Mouse (Mus musculus): ENCODE data around the gene Prpsap1. TPM values are rescaled to one million over a fixed set of nuclear protein-coding genes. Genes with fewer than 3 reads are reported as not detected.

Gene Prpsap1
- total RNA-seq (2017), result 18.0 to 45.7 TPM (median 45.0 TPM) in 3 replicates

DNA sequence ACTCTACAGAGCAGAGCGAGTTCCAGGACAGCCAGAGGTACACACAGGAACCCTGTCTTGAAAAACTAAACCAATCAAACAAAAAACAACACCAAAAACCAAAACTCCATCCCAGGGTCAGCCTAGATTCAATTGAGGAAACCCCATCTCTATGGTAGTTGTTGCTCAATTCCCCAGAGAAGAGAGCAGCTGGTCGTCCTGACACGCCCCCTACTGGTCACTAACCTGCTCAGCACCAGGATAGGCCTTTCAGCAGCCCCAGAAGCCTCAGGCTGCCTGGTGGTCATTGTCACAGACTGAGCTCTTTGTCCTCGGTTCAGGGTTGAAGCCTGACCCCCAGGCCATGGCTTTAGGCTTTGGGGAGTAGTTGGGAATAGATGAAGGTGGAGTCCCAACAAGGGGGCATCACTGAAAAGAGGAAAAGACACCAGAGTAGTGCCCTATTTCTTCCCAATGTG is at the start of gene Prpsap1:
TSS of gene Prpsap1 (minus strand) at position 408 of the 458 bp plus-strand sequence.
- ATAC-seq (replicated peaks; ENCODE audit: insufficient number of reproducible peaks, low FRiP score, low TSS enrichment, poor library complexity, severe bottlenecking), result peak; percentile 77

DNA sequence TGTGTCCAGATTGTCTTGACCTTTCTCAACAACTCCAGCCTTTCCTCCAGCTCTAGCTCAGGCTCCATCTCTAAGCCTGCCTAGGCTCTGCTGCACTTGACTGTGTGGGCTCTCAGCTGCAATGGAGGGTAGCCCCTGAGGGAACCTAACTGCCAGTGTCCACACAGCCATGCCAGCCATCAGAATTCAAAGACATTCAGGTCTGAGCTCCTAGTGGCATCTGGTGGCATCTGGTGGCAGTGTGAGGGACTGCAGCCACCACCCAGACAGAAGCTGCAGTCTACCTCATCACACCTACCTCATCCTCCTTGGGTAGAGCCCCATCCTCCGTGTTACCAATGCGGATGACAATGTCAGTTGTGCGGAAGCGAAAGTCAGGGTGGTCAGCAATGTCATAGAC is 49.1 kb upstream of the Prpsap1 start:
- ATAC-seq (replicated peaks; ENCODE audit: insufficient number of reproducible peaks, low FRiP score, low TSS enrichment, poor library complexity, severe bottlenecking), result no peak

DNA sequence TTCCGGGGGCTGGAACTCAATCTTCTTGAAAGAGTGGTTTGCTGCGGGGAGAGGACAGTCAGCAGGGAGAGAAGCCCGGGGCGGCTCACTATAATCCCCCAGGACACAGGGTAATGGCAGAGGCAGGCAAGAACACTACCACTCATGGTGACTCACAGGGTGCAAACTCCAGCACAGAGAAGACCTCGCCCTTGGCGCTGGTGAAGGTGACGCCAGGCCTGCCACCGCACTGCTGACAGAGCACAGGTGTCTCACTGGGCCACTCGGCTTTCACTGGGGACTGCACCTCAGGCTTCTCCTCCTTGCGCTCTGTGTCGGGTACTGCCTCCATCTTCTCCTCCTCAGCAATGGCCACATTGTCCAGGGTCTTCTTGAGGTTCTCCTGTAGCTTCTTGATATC is 47.2 kb upstream of the Prpsap1 start:
- no peak for ATAC-seq (replicated peaks; ENCODE audit: insufficient number of reproducible peaks, low FRiP score, low TSS enrichment, poor library complexity, severe bottlenecking)

DNA sequence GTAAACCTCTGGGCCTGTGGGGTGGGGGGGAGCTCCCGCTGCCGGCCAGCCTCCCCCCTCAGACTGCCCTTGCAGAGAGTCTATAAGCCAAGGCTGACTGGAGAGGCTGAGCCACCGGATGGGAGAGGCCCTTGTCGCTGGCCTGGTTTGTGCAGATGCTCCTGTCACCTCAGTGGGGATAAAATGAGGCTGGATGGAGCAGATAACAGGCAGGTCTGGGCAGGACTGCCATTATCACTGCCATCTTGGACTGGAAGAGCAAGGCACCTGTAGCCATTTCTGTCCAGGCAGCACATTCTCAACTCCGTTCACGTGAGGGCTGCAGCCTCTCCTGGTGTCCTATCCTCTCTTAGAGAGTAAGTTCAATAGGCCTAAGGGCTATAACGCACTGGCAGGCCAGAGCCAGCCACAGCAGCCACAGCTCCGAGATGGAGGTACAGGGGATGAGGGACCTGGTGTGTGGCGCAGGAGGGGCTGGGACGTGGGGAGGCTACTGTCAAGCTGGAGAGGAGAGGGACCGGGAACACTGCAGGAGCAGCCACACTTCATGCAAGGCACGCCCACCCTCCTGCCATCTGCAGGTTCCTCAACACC is 44.2 kb upstream of the Prpsap1 start:
- ATAC-seq (replicated peaks; ENCODE audit: insufficient number of reproducible peaks, low FRiP score, low TSS enrichment, poor library complexity, severe bottlenecking), result no peak

DNA sequence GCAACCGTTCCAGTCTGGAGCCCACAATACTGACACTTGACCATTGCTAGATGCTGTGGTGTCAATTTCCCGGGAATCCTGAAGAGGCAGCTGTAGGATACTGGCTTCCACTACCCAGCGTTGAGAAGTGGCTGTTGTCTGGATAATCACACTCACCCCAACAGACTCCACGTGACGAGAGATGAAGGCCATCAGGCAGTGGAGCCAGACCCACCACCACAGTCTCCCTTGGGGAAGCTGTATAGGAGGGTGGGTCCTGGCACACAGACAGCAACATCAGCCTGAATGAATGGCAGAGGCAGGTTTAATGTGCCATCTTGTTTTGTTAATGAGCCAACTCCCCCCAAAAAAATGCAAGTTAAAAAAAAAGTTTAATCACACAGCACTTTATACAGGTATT is 43.4 kb upstream of the Prpsap1 start:
- ATAC-seq (replicated peaks; ENCODE audit: insufficient number of reproducible peaks, low FRiP score, low TSS enrichment, poor library complexity, severe bottlenecking), result no peak

DNA sequence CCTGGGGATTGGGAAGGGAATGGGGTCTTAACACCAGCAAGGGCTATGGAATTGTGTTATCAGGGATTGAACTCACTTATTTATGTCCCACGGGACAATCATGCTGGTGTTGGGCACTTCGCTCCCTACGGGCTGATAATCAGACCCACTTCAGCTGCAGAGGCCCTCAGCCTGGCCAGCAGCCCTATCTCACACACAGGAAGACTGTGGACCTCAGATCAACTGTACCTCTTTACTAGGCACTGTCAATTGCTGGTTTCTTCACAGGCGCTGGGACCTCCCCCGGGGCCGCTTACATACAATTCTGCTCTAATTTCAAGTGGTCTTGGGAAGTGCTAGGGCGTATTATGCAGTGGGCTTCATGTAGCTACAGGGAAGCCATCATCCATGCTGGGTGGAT is 42.7 kb upstream of the Prpsap1 start:
- no peak for ATAC-seq (replicated peaks; ENCODE audit: insufficient number of reproducible peaks, low FRiP score, low TSS enrichment, poor library complexity, severe bottlenecking)

DNA sequence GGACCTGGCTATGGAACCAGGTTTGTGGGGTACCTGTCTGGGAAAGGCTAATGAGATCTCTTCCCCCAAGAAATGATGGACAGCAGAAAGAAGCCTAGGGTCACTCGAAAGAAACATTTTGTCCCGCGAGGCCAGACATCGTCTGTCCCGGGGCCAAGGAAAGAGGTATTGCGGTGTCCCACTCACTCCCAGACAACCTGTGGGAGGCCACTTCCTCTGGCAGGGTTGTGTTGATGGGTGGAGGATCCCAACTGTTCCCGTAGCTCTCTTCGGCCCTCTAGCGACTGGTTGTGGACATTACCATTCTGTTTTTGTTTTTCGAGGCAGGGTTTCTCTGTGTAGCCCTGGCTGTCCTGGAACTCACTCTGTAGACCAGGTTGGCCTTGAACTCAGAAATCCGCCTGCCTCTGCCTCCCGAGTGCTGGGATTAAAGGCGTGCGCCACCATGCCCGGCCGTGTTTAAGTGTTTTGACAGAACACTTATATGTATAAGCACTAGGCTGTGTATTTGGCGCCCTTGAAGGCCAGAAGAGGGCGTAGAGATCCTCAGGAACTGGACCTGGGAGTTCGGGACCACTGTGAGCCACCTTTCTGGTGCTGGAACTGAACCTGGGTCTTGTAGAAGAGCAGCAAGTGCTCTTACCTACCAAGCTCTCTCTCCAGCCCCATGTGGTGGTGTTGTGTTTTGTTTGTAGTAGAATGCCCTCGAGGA is 40.3 kb upstream of the Prpsap1 start:
- ATAC-seq (replicated peaks; ENCODE audit: insufficient number of reproducible peaks, low FRiP score, low TSS enrichment, poor library complexity, severe bottlenecking), result 0 out of 2 replicates have a peak, but pooled peaks have one; percentile 41

DNA sequence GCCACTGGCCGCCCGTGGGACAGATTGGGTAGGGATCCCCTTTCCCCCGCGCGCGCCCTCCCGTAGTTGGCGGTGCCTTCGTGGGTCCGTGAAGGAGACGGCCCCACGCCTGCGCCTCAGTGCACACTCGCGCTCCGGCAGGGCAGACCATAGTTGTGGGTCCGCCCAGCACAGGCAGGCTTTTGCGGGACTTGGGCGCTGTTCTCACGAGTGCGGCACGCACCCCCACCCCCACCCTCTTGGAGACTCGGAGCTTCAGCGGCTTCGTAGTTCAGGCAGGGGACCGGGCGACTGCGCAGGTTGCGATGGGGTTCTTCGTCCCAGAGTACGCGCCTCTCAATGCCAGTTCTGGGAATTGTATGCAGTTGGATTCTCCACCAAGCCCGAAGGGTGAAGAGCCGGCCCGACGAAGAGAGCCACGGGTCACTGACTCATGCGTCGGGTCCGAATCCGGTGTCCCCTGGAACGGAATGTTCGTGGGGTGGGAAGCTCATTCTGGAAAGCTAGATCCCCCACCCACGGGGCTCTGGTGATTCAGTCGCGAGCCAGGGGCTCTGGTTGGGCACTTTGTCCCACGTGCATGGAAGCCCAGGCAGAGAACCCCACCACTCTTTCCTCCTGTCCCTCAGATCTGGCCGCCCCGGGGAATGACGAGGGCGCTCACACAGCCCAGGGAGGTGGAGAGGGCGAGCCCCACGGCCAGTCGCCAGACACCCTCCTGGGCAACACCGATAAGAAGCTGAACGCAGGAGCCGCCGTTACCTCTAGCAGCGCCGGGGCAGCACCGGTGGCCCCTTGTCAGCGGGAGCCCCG is 39.5 kb upstream of the Prpsap1 start:
- ATAC-seq (replicated peaks; ENCODE audit: insufficient number of reproducible peaks, low FRiP score, low TSS enrichment, poor library complexity, severe bottlenecking), result no peak

DNA sequence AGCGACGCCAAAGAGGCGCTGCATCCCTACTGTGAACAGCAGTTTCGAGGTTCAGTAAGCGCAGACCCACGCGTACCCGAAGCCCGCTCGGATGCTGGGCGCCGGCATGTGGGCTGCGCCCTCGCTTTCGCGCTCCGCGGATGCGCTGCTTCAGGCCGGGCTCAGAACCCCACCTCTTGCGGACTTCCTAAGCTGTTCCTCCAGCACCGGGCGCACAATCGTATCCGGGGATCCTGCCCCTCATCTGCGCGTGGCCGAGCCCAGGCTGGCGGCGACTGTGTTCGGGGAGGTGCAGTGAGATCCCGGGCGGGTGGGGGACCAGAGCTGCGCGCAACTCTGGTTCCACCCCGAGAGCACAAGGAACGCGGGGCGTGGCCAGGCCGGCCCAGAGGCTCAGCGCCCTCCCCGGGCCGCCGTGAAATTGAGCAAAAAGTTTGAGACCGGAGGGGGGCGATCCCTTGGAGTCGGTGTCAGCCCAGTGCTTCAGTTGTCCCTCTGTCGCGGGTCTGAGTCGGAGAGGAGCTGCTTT is 38.9 kb upstream of the Prpsap1 start:
- no peak for ATAC-seq (replicated peaks; ENCODE audit: insufficient number of reproducible peaks, low FRiP score, low TSS enrichment, poor library complexity, severe bottlenecking)

DNA sequence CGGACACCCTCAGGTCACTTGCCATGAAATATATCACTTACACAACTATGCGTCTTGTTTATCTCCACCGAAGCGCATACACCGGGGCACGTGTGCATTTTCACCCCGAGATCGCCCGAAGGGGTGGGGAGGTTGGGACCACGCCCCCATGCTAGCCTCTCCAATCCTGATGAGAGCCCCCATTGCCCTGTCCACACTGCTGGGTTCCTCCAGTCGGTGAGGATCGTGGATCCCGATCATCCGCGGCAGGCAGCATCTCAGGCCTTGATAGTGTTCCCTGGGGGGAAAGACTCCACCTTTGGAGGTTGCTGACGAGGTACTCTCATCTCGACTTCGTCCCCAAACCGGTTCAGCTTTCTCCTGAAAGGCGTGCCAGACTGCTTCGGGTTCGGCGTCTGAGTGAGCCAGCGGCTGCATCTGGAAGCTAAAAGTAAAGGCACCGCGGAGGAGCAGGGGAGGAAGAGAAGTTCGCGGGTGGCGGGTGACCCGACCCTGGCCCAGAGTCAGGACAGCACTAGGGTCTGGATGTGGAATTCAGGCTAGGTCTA is 38.3 kb upstream of the Prpsap1 start:
- no peak for ATAC-seq (replicated peaks; ENCODE audit: insufficient number of reproducible peaks, low FRiP score, low TSS enrichment, poor library complexity, severe bottlenecking)

DNA sequence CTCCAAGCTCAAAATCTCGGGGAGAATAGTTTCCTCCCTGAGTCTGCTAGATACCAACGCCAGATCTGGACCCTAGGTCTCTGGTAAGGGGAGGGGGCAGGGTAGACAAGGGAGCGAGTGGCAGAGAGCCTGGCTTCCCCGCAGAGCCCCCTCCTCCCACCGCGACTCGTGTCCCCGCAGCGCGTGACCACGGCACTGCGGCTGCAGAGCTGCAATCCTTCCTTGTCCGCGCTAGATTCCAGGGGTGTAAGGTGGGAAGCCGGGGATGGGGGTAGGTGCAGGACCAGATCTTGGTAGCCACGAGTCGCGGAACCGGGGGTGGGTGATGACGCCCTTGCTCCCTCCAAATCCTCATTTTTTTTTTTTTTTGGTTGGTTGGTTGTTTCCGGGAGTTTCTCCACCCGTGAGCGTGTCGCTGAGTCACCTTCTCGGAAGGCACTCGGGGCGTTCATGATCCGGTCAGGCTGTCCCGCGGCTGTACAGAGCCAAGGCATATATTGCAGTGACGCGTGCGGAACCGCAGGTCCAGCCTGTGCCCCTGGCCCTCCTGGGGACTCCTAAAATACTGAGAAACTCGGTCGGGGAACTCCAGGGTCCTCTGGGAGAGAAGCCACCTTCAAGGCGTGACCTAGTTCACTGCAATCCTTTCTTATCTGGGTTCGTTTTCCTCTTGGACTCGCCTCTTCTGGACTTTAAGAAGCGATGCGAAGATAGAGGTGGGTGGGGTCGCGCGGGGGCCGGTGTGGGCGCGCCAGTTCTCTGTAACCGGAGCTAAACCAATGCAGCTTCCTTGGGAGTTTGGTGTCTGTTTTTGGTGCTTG is 37.6 kb upstream of the Prpsap1 start:
- no peak for ATAC-seq (replicated peaks; ENCODE audit: insufficient number of reproducible peaks, low FRiP score, low TSS enrichment, poor library complexity, severe bottlenecking)

DNA sequence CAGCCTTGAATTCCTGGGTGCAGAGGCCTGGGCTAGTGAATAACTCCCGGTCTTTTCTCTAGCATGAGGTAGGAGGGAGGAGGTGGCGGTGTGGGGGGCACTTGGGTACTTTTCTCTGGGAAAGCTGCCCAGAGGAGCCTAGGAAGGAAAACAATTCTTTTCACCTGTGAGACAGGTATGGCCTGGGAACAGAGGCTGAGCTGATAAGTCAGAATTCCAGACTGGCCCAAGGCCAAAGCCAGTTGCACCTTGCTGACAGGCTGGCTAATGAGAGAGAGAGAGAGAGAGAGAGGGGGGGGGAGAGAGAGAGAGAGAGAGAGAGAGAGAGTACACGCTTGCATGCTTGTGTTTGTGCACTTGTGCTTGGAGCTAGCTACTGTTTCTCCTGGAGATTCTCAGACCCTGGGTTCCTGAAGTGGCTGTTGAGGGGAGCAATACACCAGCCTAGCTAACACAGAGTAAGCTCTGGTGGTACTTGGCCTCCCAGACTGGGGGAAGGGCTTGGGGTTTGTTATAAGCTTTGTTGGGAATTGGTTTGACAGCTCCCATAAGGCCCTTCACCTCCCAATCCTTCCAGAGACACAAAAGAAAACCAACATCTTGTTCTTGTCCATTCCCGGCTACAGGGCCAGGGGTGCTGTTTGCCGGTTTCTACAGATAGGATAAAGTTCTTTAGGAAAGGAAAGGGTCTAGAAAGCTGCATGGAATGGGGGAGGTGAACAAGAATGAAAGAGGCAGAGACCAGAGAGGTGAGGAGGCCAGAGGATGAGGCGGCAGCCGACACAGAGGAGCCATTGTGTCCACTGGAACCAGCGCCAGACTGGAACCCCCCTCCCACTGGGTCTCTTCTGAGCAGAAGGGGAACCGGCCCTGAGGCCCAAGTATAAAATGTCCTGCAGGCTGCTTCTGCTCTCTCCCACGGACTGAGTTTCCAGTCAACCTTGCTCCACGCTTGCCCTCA is 36.5 kb upstream of the Prpsap1 start, which contains the start of gene Sphk1:
TSS of gene Sphk1 (plus strand) at position 739 of the 961 bp plus-strand sequence.
- ATAC-seq (replicated peaks; ENCODE audit: insufficient number of reproducible peaks, low FRiP score, low TSS enrichment, poor library complexity, severe bottlenecking), result no peak

DNA sequence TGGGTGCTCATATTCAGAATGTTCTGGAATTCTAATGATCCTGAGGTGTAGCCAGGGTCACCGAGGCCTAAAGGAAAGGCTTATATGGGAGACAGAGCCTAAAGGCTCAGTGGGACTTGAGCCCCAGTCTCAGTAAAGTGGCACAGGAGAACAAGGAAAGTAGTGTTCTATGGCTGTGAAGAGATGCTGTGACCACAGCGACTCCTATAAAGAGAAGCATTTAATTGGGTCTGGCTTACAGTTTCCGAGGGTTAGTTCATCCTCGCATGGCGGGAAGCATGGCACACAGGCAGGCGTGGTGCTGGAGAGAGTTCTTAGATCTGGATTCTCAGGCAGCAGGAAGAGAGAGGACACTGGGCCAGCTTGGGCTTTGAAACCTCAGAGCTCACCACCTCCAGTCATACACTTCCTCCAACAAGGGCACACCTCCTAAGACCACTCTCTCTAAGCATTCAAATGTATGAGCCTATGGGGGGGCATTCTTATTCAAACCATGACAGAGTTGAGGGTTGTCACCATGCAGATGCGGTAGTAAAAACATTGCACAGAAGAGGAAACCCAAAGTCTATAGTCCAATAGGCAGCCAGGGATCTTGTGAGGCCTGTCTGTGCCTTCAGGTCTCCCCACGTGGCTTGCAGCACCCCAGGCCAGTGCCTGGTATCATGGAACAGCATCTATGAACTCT is 34.8 kb upstream of the Prpsap1 start:
- no peak for ATAC-seq (replicated peaks; ENCODE audit: insufficient number of reproducible peaks, low FRiP score, low TSS enrichment, poor library complexity, severe bottlenecking)

DNA sequence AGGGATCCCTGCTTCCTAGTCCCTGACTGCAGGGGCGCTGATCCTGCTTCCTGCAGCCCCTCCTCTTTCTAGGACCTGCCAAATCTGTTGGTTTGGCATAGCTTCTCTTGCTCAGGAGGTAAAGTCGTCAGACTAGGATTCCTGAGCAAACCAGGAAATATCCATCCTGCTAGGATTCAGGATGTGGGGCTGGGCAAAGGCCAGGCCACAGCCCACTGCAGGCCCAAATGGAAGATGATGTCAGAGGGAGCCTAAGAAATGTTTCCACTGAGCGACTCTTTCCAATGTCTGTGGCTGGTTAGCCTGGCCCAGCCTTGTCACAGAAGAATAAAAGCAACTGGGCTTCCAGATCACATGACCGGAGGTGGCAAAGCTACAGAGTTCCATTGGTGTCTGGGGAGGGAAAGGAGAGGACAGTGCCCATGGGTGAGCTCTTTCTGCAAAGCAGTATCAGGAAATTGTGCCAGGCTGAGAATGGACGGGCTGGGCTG is 29.7 kb upstream of the Prpsap1 start:
- no peak for ATAC-seq (replicated peaks; ENCODE audit: insufficient number of reproducible peaks, low FRiP score, low TSS enrichment, poor library complexity, severe bottlenecking)

DNA sequence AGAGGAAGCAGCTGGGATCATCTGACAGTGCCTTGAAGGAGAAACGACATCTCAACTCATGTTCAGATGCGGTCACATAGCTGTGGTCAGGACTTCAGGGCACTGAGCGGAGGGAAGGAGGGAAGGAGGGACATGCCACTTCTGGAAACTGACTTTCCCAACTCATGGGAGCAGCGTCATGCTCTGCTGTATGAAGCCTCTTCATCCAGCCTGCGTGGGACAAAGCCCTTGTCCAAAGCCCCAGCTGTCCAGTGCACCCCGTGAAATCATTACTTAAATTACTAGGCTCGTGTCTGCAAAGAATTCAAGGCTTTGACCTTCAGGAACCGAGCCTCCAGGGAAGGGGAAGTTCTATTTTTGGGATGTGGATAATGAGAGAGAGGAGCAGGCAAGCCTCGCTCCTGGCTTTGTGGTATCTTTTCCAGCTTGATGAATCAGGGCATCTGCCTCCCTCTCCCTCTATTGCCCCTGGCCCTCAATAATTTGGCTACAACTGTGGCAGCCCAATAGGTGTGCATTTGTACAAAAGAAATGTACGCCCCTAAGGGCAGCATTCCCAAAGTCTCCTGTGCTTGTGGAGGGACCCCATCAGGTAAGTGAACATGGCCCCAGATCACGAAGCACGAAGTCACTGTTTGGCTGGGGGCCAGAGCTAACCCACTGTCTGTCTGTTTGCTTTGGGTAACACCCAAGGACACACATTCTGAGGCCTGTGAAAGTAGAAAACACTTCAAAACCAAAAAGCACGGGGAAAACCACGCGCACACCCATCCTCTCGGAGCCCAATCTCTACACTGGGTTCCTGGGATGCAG is 29.1 kb upstream of the Prpsap1 start:
- no peak for ATAC-seq (replicated peaks; ENCODE audit: insufficient number of reproducible peaks, low FRiP score, low TSS enrichment, poor library complexity, severe bottlenecking)

DNA sequence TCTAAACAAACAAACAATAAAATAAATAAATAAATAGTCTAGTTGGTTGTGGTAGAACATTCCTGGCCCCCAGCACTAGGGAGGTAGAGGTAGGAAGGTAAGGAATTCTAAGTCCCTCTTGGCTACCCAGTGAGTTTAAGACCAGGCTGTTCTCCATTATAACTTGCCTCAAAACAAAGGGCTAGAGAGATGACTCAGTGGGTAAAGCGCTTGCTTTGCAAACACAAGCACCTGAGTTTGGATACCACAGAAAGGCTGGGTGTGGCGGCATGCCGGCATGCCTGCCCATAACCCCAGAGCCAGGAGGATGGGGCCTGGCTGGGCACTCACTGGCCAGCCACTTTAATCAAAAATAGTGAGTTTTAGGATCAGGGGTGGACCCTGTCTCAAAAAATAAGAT is 28.0 kb upstream of the Prpsap1 start:
- ATAC-seq (replicated peaks; ENCODE audit: insufficient number of reproducible peaks, low FRiP score, low TSS enrichment, poor library complexity, severe bottlenecking), result no peak
